Mouse (Mus musculus): ENCODE results near the gene Mfsd4b4.
"Not testable (repeated sequence)": the region's sequence is repeated elsewhere in the genome, so short reads cannot be mapped to it uniquely, and the experiment has no call there.

The Mfsd4b4 gene

GRCm38 (mm10) chr10:39898874-39899371 lies at the start of gene Mfsd4b4:
Mfsd4b4 (minus strand) TSS chr10:39899238.
- peak; percentile 36 to 60 for DNase-seq (ENCODE audit: low spot score in 2 of 2)

GRCm38 (mm10) chr10:39947195-39947594 lies 48.2 kb upstream of the Mfsd4b4 start:
- not testable (repeated sequence) for DNase-seq (ENCODE audit: low spot score in 2 of 2)

GRCm38 (mm10) chr10:39936553-39936952 lies 37.5 kb upstream of the Mfsd4b4 start:
- no peak for DNase-seq (ENCODE audit: low spot score in 2 of 2)

- no peak for DNase-seq (ENCODE audit: low spot score in 2 of 2)
Measured at GRCm38 (mm10) chr10:39926616-39927139, 27.6 kb upstream of the Mfsd4b4 start, which contains the start of gene Mfsd4b2. Mfsd4b2 (minus strand) TSS chr10:39926923.

GRCm38 (mm10) chr10:39924556-39924955 lies 25.5 kb upstream of the Mfsd4b4 start:
- DNase-seq (ENCODE audit: low spot score in 2 of 2): not testable (repeated sequence)

GRCm38 (mm10) chr10:39912616-39913015 lies 13.6 kb upstream of the Mfsd4b4 start:
- DNase-seq (ENCODE audit: low spot score in 2 of 2): no peak

GRCm38 (mm10) chr10:39908768-39909441 lies 9.9 kb upstream of the Mfsd4b4 start:
- no peak for DNase-seq (ENCODE audit: low spot score in 2 of 2)

GRCm38 (mm10) chr10:39906799-39907658 lies 8.0 kb upstream of the Mfsd4b4 start:
- no peak for DNase-seq (ENCODE audit: low spot score in 2 of 2)

- DNase-seq (ENCODE audit: low spot score in 2 of 2): no peak
Measured at GRCm38 (mm10) chr10:39904191-39904590, 5.2 kb upstream of the Mfsd4b4 start.

- no peak for DNase-seq (ENCODE audit: low spot score in 2 of 2)
Measured at GRCm38 (mm10) chr10:39896503-39896902, 2.5 kb downstream of the Mfsd4b4 start.

- DNase-seq (ENCODE audit: low spot score in 2 of 2): no peak
Measured at GRCm38 (mm10) chr10:39893702-39894697, 5.0 kb downstream of the Mfsd4b4 start.

GRCm38 (mm10) chr10:39888621-39889020 lies 10.4 kb downstream of the Mfsd4b4 start:
- DNase-seq (ENCODE audit: low spot score in 2 of 2): no peak

- DNase-seq (ENCODE audit: low spot score in 2 of 2): no peak
Measured at GRCm38 (mm10) chr10:39865509-39865908, 33.5 kb downstream of the Mfsd4b4 start.

- DNase-seq (ENCODE audit: low spot score in 2 of 2): no peak
Measured at GRCm38 (mm10) chr10:39842621-39843020, 56.4 kb downstream of the Mfsd4b4 start.
